Mouse (Mus musculus) urinary bladder, postnatal 36 days (tissue): ENCODE measurements around the gene Gpc6.

ENCODE experiments used
- DNase-seq, 2 experiments: peaks; one replicate each; pipeline ENCODE4 v3.0.0; 2022; ENCODE audit warnings: low spot score in 2 of 2, mixed read lengths in 1 of 2

Gpc6 gene

DNA sequence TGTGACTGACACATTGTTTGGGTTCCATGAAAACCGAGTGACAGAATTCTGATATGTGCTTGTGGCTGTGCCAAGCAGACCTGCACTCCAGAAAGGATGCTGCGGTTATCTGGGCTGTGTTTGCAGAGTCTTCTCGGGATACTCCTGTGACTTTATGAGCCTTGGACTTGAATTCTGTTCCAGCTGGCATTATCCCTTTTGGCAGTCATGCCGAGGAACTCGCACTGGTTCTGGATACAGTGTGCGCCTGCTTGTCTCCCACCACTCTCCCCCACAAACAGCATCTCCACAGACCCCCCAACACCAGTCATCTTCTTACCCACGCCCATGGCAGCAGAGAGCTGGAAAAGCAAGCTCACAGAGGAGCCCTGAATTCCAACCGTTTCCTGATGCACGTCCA is 1084.4 kb downstream of the Gpc6 start:
- DNase-seq: no peak

DNA sequence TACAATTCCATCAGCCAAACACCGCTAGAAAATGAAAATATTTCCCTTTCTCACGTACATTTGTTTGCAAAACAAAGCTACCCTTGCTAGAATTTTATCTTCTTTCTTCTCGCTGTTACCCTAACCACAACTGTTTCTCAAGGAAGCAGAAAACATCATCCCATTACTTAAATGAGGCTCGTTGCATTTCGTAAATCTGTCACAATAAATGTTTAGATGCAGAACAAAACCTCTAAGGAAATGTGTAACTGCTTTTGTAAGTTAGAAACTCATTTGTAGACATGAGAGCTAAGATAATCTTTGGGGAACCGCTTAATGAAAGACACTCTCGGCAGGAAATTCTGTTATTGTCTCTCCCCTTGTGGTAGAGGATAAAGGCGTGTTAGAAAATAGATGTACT is 1088.1 kb downstream of the Gpc6 start:
- no peak for DNase-seq

DNA sequence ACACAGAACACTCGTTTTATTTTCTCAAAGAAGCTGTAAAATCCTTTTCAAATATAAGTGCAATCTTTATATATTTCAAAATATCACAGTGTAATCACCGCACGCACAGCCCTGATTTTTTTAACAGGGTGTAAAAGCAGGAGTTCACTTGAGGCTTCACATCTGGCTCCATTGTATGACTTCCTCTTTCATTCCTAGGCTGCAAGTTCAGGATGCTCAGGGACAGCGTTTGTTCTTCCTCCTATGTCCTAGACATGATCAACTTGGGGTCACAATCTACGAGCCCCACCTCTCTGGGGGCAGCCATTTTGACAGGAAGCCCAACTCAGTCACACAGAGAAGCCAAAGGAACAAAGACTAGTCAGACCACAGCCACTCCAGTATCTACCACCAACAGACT is 1094.2 kb downstream of the Gpc6 start:
- DNase-seq: no peak

DNA sequence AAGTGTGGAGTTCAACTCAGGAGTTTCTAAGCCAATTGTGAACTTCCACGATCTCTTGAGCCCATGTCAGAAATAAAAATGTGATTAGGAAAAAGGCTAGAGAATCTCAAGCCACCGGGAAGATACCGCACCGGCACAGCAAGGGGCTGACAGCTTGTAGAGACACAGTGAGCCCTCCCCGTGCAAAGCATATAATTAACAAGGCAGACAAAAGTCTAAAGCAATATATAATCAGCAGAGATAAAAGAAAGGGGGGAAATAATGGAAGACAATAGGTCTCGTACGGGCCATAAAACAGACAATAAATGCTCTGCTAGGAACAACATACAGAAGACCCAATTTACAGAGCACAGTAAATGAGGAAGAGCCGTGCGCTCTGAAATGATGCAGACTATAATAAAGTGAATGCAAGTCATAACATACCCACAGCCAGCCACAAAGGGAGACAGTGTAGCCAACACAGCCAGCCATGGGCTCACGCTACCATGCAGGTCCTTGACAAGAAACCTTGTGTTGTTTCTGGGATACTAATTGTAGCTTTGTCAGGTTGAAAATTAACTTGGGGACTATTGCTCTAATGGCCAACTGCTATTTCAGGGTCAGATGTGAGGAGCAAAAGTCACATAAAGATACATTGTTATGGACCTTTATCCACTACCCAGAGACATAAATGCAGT is 1096.9 kb downstream of the Gpc6 start:
- DNase-seq: no peak
